Mouse (Mus musculus) mesoderm, embryonic 11.5 days (tissue): ENCODE data around the gene Gm16181.

Experiments used
- DNase-seq: peaks from one replicate; pipeline ENCODE4 v3.0.0-alpha.2; 2012; ENCODE audit warnings: low read depth, low spot score

The Gm16181 gene

DNA sequence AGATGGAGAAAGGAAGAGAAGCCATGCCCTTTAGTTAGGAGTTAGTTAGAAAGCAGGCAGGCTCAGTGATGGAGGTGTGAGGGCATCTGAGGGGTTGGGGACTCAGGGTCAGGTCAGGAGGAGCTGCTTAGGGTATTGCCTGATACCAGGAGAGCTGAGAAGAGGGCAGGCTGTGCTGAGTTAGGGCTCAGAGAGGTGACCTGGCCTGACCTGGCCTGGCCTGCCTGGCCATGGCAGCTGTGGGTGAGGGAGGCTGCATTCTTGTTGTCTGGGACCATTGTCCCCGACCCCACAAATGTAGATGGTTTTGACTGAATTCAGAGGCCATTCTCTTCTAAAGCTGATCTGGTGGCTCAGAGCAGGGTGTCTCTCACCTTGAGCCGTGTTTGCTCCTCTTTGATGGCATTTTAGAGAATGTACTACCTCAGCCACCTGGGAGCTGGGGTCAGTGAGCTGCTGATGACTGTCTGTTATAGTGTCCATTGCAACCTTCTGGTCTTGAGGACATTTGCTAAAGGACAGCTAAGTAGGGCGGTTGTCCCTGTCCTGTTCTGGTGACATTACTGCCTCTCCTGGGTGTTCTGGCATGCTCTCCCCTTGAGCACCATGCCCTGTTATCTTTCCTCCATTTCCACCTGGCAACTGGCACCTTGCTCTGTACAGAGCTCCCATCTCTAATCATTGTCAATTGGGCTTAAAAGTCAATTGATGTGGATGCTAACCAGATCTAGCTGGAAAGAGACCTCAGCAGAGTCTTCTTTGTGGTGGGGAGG, 29.9 kb downstream of the Gm16181 start:
- DNase-seq, result no peak

- no peak for DNase-seq
These were observed 30.6 kb downstream of the Gm16181 start for GRCm38 (mm10) chr17:35251162-35251719.

DNA sequence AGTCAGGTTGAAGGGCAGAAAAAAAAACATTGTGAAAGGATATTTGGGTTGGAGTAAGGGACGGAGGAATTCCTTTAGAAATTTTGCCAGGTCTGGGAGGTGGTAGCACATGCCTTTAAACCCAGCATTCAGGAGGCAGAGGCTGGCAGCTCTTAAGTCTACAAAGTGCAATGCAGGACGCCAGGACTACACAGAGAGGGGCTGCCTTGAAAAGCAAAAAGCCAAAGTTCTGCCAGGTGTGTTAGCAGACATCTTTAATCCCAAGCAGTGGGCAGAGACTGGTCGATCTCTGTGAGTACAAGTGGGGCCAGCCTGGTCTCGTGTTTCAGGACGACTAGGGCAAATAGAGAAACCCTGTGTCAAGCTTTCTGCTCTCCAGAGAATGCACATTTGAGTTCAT, 31.3 kb downstream of the Gm16181 start:
- DNase-seq, result no peak

- no peak for DNase-seq
These were observed 32.1 kb downstream of the Gm16181 start for GRCm38 (mm10) chr17:35252619-35253292.

DNA sequence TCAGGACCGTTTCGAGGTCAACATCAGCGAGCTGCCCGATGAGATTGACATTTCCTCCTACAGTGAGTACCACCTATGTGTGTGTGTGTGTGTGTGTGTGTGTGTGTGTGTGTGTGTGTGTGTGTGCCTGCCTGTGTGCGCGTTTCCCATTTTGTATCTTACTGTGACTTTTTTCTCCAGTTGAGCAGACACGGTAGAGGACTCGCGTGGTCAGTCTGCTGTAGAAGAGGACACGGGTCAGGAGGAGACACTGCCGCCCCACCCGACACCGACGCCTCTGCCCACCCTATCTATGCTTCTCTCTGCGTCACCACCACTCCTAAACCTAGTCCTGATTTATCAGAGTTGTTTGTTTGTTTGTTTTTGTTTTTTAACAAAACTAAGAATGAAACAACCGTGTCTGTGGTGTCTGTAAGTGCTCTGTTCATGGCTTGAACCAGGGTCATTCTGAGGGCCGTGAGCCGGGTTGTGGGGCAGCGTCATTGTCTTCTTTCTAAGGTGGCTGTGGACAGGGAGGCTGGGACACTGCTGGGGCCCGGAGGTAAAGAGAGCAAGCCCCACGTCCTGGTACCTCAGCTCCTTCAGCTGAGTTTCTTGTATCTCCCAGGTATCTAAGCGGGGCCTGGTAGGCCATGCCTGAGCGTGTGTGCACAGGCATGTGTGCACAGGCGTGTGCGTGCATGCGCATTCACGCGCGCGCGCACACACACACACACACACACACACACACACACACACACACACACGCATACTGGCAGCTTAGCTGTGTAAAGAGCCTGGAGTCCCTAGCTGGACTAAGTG, 32.9 kb downstream of the Gm16181 start:
- no peak for DNase-seq

- DNase-seq, result peak; percentile 66
These were observed 33.8 kb downstream of the Gm16181 start for GRCm38 (mm10) chr17:35254241-35255098.

- DNase-seq, result no peak
These were observed 34.7 kb downstream of the Gm16181 start for GRCm38 (mm10) chr17:35255301-35255700.

DNA sequence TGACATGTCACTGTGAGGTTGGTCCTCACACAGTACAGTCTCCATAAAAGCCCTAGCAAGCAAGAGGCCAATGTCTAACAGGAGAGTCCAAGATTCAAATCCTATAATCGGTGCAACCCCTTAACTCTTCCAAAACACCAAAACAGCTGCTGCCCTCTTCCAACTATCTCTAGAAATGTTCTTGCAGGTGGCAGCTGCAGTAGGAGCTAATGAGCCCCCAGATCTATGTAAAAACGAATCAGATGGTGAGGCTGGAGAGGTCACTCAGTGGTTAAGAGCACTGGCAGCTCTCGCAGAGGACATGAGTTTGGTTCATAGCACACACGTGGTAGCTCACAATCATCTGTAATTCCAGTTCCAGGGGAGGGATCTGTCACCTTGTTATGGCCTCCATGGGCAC, 35.1 kb downstream of the Gm16181 start:
- no peak for DNase-seq

- no peak for DNase-seq
These were observed 36.7 kb downstream of the Gm16181 start for GRCm38 (mm10) chr17:35257378-35257777.

DNA sequence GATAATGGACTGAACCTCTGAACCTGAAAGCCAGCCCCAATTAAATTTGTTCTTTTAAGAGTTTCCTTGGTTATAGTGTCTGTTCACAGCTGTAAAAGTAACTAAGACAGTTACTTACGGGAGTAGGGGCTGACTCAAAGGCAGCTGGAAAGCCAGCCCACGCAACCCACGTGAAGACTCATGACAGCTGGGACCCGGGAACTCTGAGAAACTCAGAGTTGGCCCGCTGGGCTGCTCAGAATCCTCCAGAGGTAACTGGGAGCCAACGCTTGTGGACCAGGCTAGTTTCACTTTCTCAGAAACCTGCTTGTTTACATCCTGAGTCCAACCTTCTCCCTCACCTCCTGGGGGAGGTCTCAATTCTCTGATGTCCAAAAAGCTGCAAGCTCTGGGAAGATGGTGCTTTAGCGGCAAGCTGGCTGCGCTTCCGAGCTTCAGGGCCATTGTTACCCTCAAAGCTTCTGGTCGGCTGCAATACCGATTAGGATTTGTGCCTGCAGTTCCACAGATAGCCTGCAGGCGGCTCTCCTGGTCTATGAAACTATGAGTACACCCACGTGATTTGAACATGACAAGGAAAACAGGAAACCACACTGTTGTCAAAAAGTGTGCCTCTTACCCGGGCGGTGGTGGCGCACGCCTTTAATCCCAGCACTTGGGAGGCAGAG, 37.3 kb downstream of the Gm16181 start:
- DNase-seq, result peak; percentile 94

DNA sequence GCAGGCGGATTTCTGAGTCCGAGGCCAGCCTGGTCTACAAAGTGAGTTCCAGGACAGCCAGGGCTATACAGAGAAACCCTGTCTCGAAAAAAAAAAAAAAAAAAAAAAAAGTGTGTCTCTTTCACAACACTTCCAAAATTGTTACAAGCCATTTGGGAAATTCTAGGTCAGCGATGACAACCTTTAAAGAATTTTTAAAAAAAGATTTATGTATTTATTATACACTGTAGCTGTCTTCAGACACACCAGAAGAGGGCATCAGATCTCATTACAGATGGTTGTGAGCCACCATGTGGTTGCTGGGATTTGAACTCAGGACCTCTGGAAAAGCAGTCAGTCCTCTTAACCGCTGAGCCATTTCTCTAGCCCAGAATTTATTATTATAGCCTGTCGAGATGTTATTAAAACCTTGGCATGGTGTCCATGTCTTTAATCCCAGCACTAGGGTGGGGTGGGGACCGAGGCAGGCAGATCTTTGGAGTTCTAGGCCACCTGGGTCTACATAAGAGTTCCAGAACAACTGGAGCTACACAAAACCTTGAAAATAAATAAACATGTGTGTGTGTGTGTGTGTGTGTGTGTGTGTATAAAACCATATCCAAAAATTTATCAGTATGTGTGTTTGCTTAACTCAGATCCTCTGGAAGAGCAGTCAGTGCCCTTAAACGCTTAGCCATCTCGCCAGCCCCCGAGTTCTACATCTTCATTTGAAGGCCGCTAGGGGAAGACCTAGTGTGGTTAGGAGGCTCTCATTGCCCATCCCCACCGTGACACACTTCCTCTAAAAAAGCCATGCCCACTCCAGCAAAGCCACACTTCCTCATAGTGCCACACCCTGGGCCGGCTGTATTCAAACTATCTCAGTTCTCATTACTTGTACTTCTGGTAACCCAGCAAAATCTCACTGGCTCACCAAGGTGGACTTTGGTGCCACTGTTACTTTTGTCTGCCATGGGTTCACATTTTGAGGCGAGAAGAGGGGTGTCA, 38.2 kb downstream of the Gm16181 start:
- DNase-seq, result no peak

DNA sequence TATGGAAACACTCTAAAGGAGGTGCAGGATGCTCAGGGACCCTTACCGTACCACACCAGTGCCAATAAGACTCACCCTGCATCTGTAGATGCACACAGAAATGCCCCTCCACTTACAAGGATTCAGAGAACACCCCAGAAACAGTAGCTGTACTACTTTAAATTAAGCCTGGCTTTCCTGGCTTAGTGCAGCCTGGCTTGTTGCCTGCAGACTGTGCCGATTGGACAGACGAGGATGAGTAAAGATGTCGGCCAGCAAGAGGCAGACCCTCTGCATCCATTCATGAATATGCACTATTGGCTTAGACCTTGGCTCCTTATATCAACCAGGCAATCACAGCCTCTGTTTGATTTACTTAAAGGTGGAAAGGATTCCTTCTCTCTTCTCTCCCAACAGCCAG, 39.0 kb downstream of the Gm16181 start:
- no peak for DNase-seq

- no peak for DNase-seq
These were observed 41.0 kb downstream of the Gm16181 start for GRCm38 (mm10) chr17:35261651-35262050.

GRCm38 (mm10) chr17:35262664-35263522, 42.3 kb downstream of the Gm16181 start, which contains the start of gene H2-D1:
TSS of gene H2-D1 (plus strand) at chr17:35262730.
- DNase-seq, result peak; percentile 92

DNA sequence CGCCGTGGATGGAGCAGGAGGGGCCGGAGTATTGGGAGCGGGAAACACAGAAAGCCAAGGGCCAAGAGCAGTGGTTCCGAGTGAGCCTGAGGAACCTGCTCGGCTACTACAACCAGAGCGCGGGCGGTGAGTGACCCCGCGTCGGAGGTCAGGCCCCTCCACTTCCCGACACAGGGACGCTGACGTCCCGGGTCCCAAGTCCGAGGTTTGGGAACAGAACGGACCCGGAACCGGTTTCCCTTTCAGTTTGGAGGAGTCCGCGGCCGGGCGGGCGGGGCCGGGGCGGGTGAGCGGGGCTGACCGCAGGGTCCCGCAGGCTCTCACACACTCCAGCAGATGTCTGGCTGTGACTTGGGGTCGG, 42.9 kb downstream of the Gm16181 start:
- DNase-seq, result no peak

DNA sequence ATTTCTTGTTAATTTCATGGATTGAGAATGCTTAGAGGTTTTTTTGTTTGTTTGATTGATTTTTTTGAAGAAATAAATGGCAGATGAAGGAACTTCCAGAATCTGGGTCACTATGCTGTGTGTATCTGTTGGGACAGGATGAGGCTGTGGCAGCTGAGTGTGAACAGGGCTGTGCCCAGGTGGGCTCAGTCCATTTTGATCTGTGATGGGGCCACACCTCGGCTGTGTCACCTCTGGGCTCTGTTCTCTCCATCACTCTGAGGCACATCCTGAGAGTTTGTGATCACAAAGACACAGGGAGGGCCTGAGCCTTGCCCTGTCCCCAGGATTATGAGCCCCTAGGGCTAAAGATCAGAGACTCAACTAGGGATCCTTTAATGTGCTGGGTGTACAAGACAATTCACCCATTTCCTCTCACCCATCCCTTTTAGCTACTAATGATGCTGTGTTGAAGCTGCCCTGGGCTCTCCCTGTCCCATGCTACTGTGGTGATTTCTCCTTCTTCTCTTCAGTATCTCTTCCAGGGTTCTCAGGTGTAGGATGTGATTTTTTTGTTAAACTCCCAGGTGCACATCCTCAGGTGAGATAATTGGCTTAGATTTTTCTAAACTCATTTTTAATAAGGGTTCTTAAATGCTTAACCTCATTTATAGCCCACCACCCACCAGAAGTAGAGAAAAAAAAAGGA, 46.9 kb downstream of the Gm16181 start:
- no peak for DNase-seq

DNA sequence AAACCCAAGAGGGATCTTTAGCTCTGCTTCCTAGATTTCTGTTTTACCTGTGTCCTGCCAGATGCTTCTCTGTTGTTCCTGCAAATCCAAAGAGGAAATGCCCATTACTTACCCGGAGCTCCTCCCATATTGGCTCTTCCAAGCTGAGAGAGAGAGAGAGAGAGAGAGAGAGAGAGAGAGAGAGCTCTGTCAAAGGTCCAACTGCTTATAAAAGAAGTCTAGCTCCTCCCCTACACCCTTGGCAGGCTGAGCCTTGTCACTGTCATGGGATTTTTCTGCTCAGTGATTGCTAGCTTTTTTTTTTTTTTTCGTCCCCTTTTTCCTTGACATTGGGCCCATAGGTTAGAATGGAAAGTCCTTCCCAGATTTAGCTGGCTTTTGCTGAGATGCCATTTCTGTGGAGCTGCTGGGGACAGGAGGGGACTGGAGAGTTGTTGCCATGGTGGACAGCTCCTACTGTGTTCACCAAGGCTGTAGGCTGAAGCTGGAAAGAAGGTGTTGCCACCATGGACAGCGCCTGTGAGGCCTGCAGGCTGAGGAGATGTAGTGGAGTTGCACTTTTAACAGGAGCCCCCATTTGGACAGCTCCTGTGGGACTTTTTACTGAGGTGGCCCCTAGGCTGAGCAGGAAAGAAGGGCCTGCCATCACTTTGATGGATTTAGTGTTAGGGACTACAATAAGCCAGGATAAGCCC, 49.2 kb downstream of the Gm16181 start:
- peak; percentile 79 for DNase-seq
